Mouse (Mus musculus): Measurements from ENCODE around the gene Ptprm. TPM values are rescaled to one million over a fixed set of nuclear protein-coding genes. Genes with fewer than 3 reads are reported as not detected.

Gene Ptprm
- polyA plus RNA-seq, 1 experiment = not detected

DNA sequence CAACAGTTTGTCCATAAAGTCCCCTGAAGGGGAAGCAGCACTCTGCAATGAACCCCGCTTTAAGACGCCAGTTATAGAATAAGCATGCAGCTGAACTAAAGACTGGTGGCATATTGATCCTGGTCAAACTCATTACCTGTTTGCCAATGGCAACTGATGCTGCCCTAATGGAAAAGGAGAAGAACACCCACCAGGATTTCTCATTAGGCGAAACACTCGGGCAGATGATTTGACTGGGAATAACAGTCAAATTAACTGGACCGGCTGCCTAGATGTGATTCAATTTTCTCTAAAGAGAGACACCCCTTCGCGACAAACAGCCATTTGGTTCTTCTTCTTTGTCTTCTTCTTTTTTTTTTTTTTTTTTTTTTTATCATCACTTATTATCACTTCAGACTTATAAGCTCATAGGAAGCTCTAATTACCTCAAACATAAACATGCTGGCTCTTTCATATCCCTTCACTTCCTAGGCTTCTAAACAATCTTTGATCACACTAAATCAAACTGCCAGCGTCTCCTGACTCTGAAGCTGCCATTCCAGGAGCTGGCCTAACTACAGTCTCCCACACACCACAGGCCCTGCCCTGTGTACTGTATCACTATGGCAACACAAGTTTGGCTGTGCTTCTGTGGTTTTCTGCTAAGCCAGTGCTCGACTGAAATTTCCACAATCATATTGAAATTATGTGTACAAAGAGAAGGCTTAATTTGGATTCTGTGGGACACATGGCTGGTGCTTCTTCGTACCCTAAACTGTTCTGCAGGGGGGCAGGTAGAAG is 48.0 kb downstream of the Ptprm start:
- no peak for TF ChIP-seq GATA1 (IDR thresholded peaks at IDR 0.05; ENCODE audit: low read length)

DNA sequence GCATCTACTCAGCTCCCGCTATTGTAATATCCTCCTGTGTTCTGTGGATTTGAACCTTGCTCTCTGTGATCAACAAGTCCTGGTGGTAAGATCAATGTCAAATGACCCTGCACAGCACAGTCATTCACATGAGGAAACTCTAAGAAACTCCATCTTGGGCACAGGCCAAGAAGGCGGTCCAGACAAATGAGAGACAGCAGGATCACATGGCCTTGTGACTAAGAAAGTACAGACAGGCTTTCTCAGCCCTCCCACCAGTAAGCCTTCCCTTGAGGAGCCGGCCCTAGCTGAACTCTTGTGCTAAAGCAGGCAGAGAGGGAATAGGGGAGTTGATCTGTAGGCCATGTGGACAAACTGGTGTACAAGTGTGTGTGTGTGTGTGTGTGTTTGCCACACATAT is 49.4 kb downstream of the Ptprm start:
- TF ChIP-seq GATA1 (IDR thresholded peaks at IDR 0.05; ENCODE audit: low read length) = no peak

DNA sequence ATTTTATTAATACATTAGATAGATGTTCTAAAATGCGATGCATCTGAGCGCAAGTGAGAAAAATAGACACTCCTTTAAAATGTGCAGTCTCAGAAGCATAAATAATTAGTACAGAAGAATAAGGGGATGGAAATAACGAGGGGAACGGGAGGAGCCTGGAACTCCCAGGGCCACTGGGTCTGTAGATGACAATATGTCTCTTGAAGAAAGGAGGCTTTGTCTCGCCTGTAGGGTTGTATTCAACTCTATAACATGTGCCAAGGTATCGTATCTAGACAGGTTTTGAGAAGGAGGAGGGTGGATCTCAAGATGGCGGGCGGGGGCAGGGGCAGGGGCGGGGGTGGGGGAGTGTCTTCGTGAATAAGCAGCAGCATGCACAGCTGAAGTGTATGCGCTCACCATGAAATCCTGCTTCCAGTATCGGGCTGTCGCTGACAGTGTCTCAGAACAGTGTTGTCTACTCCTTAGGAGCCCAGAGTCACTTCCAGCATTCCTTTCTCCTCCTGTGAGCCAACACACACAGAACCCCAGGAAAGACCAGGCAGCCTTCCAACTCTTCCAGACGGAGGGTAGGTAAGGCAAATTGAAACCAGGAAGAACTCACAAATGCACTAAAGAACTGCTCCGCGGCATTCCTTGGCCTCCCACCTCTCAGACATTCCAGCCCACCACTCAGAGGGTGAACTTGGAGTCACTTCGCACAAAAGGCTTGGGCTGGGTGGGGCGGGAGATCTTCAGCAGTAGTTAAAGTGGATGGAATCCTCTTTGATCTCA is 50.7 kb downstream of the Ptprm start:
- no peak for TF ChIP-seq GATA1 (IDR thresholded peaks at IDR 0.05; ENCODE audit: low read length)

DNA sequence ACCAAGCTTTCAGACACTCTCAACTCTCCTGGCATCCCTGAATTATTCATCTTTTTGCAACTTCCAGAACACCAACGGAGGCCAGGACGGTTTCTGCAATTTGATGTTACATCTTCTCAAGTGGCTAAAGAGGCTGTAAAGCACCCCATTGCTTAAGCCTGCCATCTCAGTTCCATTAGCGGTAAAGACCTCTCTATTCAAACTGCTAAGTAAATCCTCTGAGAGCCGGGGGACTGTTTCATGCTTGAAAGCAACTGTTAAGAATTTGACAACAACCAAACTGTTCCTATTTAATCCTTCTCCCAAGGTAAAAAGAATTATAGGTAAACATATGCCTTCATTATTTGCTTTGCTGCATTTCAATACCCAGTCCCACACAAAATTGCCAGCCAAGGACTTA is 51.7 kb downstream of the Ptprm start:
- no peak for TF ChIP-seq GATA1 (IDR thresholded peaks at IDR 0.05; ENCODE audit: low read length)

DNA sequence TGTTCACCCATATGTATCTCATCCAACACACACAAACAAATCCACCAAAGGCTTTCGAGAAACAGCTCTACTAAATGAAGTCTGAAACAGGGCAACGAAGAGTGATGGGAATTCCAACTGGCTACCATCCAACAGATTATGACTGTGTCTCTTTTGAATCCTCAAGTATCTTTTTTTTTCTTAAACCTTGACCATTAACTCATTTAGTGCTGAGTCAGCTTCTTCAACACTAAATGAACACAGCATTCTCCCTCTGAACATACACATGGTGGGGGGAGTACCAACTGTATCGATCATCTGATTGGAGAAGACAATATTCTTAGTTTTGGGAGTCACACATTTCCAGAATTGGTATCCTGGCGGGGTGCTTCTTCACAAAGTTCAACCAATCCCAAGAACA is 52.2 kb downstream of the Ptprm start:
- no peak for TF ChIP-seq GATA1 (IDR thresholded peaks at IDR 0.05; ENCODE audit: low read length)

DNA sequence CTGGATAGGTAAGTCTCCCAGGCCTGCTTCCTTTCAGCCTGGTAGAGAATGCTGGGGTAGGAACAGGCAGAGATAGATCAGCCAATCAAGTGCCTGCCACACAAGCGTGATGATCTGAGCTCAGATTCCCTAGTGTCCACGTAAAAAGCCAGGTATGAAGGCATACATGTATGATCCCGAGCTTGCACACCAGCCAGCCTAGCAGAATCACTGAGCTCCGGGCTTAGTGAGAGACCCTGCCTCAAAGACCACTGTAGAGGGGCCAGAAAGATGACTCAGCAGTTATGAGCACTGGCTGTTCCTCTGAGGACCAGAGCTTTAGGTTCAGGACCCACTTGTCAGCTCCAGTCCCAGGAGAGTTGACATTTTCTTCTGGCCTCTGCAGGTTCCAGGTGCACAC is 52.9 kb downstream of the Ptprm start:
- no peak for TF ChIP-seq GATA1 (IDR thresholded peaks at IDR 0.05; ENCODE audit: low read length)

DNA sequence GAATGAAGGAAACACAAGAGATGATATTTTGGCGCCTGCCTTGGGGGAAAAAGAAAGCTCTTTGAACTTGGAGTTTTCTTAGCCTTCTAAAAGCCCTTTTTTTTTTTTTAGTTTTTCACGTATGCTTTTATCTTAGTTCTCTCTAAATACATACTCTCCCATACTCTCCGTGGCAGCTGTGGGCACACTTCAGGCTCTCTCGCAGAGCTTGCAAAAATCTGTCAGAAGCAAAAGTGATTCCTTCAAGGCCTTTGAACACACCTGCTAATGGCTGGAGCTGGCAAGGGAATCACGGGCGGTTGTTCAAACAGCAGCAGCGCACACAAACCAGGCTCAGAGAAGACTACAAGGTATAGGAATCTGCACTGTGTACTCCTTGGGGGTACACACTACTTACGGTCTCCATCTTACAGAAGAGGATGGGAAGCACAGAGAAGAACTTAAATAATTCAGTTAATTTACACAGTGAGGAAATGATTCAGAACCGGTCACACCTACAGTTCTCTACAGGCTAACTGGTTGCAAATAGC is 55.9 kb downstream of the Ptprm start:
- TF ChIP-seq GATA1 (IDR thresholded peaks at IDR 0.05; ENCODE audit: low read length) = no peak

DNA sequence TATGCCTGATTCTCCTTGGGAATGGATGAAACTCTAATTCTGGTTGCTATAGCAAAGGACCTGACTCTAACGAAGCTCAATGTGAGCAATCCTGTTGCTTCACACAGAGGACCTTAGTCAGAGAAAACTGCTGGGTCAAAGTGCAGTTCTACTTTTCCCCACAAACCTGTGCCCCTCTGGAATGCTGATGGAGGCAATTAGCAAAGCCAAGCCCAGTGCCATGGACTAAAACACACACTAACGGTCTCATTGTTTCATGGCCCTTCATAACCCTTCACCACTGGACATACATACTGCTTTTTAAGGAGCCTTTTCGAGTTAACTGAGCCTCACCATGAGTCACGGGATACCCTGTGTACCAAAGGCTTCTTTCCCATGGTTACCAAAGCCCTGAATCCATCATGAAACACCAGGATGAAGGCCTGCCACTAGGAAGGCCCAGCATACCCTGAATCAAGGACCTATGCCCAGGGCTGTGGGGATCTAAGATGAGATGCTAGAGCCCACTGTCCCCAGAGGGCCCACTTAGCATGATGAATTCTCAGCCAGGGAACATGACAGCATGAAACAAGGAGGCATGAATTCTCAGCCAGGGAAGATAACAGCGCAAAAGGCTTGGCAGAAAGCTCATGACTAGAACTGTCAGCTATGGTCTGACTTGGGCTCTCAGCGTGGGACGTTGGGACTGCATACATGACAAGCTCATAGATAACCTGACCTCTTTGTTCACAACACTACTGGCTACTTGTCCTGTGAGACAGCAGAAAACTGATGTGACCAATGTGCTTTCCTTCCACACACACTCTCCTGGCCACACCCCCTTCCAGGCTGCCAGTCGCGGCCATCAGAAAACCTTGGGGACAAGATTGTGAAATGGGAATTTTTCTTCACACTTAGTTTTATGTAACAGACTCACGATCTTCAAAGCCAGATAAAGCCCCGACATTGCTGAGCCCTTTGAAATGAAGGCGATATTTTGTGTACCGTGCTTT is 57.4 kb downstream of the Ptprm start:
- no peak for TF ChIP-seq GATA1 (IDR thresholded peaks at IDR 0.05; ENCODE audit: low read length)

DNA sequence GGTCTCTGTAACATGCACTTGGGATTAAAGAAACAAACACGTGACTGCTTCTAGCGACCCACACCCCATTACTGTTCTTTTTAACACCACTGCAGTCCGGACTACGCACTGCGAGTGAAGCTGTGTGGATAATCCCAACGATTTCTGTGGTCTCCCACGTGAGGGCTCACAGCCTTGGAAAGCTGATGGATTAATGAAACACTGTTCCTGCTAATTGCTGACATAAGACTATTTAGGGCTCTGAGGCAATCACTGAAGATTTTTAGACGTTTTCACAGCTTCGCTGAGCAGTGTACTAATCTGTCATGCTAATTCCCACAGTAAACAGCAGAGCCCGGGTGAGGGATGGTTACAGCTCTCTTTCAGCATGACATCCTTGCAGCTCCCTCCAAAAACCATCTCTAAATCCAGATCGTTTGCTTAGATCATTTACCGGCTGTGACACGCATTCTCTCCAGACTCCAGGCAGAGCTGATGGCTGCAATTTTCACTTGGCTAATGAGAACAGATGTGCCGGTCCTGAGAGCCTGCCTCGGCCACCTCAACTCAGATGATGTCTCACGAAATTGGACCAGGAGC is 63.5 kb downstream of the Ptprm start:
- no peak for TF ChIP-seq GATA1 (IDR thresholded peaks at IDR 0.05; ENCODE audit: low read length)

DNA sequence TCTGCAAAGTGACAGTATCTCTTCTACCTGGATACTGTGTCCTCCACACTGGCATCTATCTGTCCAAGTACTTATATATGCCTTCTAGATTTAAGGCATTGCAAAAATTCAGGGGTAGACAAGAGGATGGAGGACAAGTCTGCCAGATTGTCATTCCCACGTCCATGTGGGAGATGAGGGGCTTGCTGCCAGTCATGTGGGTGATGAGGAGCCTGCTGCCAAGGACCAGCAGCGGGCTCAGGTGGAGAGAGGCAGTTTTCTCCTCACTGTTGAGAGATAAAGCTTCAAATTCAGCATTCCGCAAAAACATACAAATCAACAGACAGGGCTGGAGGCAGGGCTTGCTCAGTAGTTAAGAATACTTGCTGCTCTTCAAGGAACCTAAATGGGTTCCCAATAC is 66.8 kb downstream of the Ptprm start:
- no peak for TF ChIP-seq GATA1 (IDR thresholded peaks at IDR 0.05; ENCODE audit: low read length)

DNA sequence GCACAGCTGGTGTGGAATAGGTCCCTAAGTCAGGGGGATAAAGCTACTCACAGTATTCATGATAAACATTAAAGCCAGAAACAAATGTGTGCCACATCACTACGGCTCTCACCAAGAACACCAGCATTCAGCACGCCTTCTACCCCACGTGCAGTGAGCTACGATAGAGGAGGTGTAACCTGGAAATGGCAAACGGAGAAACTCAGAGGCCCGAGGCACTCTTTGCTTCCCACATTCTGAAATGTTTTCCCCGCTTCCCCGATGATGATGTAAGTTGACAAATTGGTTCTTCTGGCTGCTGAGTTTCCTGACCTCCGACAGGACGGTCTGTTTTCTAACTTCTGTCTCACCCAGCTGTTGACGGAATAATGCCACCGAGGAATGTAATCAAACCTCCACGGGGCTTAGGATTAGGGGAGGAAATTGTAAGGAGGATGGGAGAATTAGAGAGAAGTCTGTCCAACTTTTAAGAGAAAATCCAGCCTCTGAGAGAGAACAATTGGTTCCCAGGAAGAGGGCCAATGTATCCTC is 72.6 kb downstream of the Ptprm start:
- TF ChIP-seq GATA1 (IDR thresholded peaks at IDR 0.05; ENCODE audit: low read length) = no peak

DNA sequence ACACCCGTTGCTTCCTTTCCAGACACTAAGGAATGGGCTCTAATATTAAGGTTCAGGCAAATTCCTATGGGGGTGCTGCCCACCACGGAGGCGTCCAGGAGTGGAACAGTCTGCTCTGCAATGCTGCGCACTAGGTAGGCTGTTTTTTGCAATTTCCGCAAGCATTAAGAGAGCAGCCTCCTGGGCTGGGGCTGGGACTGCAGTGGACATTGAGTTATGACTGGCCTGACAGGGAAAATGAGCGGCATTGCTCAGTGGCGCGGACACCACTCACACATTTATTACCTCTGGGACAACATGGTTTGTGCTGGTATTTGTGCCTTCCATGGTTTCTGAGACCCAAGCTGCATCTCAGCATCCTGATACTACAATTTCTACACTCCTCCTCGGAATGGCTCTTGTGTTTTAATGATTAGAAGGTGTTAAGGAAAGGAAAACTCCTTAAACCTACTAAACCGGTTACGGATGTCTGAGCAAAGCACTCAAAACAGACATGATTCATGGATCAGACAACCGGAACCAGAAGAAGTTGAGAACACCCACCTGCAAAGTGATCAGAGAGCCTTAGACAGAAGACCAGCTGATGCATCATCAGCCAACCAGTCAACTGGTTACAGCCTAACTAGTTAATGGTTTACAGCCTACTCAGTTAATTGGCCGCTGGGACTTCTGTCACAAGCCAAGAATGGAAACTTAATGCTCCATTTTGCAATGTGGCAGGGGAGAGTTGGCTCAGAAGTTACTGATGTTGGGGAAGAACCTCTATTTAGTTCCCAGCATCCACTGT is 76.9 kb downstream of the Ptprm start:
- no peak for TF ChIP-seq GATA1 (IDR thresholded peaks at IDR 0.05; ENCODE audit: low read length)

DNA sequence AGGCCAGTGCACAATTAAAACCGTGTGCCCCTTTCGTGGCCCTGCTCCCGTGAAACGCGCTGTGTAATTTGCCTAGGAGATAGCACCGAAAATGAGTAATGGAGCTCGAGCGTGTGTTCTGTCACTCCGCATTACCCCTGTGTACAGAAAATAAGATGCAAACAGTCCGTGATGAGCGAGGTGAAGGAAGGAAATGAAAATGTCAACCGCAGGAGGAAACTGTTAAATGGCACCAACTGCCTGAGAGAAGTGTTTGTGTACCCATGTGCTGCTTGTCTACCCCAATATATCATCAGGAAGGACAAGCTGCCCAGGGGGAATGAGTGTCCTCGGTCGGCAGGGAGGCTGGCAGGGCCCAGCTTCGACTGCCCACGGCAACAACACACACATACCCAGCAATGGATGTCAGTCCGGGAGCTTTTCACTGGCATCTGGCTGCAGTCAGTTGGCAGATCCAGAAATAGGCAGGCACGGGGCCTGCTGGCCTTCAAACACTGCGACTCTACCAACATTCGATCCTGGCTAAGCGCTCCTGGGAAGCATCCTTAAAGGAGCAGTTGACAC is 79.6 kb downstream of the Ptprm start:
- no peak for TF ChIP-seq GATA1 (IDR thresholded peaks at IDR 0.05; ENCODE audit: low read length)

DNA sequence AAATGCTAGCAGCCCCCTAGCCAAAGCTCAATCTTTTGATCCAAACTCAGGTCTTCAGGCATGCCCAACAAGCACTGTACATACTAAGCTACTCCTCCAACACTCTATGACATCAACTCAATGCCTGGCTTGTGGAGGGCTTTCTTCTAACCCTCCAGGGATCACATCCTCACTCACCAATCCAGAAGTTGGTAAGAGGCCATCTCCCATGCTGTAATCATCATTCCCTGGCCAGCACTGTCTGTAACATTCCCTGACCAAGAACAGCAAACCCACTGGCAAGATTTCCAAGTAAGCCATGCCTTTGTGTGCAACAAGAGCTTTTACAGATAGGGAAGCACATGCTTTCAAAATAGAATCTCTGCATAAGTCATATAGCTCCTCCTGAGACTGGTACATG is 81.3 kb downstream of the Ptprm start:
- TF ChIP-seq GATA1 (IDR thresholded peaks at IDR 0.05; ENCODE audit: low read length) = no peak
